Mouse (Mus musculus): ENCODE data around the gene Nap1l4.
"Not testable (repeated sequence)": the region's sequence is repeated elsewhere in the genome, so short reads cannot be mapped to it uniquely, and the experiment has no call there.

GRCm38 (mm10) chr7:143538229-143538628 lies 10.7 kb downstream of the Nap1l4 start:
- not testable (repeated sequence) for TF ChIP-seq CTCF (IDR thresholded peaks at IDR 0.05; ENCODE audit: control insufficient read depth, insufficient read depth, insufficient replicate concordance, low read depth, low read length); POLR2A (IDR thresholded peaks at IDR 0.05; ENCODE audit: control insufficient read depth, low read depth, low read length)

Data from testis, adult 2 months (tissue).